In genomic region chr10:53087811-53088210, GRCm38 (mm10) we compare ENCODE assay signal across 10 mouse cellular contexts.
DNase-seq lines count a peak whose midpoint lies in the region; ATAC-seq and TF ChIP-seq lines count a peak whose summit lies in the region.
"Had no signal": no experiment of that assay in that cellular context is flagged by ENCODE, and none has a peak within 500 bp of the region (broad histone marks: within the 10 kb centered on the region; RNA-seq: fewer than 3 reads in every experiment).

No protein-coding gene starts in this region.

- H3K9ac ChIP-seq in heart, adult 2 months (ENCODE audit: low read depth, low read length), result no peak overlapping the region
- H3K9ac ChIP-seq in liver, embryonic 14.5 days (replicated peaks), result no peak overlapping the region
- H3K9ac ChIP-seq in liver, embryonic 11.5 days (ENCODE audit: low read depth, low read length), result no peak overlapping the region

- 61% methylated on average over 1 of the region's 1 CpGs for WGBS in heart, adult 2 months
- WGBS in liver, embryonic 14.5 days (ENCODE audit: insufficient replicate concordance), result 42% methylated on average over 1 of the region's 1 CpGs
- 82% methylated on average over 1 of the region's 1 CpGs for WGBS in liver, embryonic 11.5 days

- DNase-seq in heart, adult 2 months, result no peak
- no peak for DNase-seq in heart, adult 11 months
- DNase-seq in liver, embryonic 14.5 days (ENCODE audit: low read depth in 3 of 3, low spot score in 3 of 3), result no peak
- DNase-seq in liver, embryonic 11.5 days (ENCODE audit: low spot score), result no peak
- peak; percentile 46 for DNase-seq in brain, embryonic 14.5 days (ENCODE audit: low read depth)
- DNase-seq in retina, adult 2 months (ENCODE audit: low read depth, low spot score), result peak; percentile 9
- DNase-seq in urinary bladder, postnatal 4 days (ENCODE audit: low spot score in 2 of 2), result no peak
- DNase-seq in urinary bladder, postnatal 25 days (ENCODE audit: low spot score), result no peak
- DNase-seq: thymus, postnatal 36 days had no signal

- H3K27me3 ChIP-seq in heart, adult 2 months (ENCODE audit: control insufficient read depth, insufficient read depth, low read length), result no peaks in the 10 kb centered on the region
- H3K27me3 ChIP-seq in liver, embryonic 14.5 days (ENCODE audit: control insufficient read depth, insufficient read depth, low read length), result no peaks in the 10 kb centered on the region
- no peaks in the 10 kb centered on the region for H3K27me3 ChIP-seq in liver, embryonic 11.5 days (replicated peaks; ENCODE audit: control insufficient read depth, insufficient read depth, low read length)

- no peaks in the 10 kb centered on the region for H3K9me3 ChIP-seq in liver, embryonic 14.5 days (ENCODE audit: control insufficient read depth, low read length)
- H3K9me3 ChIP-seq in liver, embryonic 11.5 days (ENCODE audit: control insufficient read depth, low read length), result no peaks in the 10 kb centered on the region
- H3K9me3 ChIP-seq: forebrain, embryonic 10.5 days had no signal

- no peak overlapping the region; the same call in 1 of the 2 replicates for H3K27ac ChIP-seq in heart, adult 2 months
- H3K27ac ChIP-seq in liver, embryonic 14.5 days, result no peak overlapping the region
- no peak overlapping the region for H3K27ac ChIP-seq in liver, embryonic 11.5 days (ENCODE audit: low read depth, low read length)
- H3K27ac ChIP-seq: forebrain, embryonic 10.5 days had no signal

- H3K36me3 ChIP-seq in heart, adult 2 months (ENCODE audit: control insufficient read depth, insufficient read depth, low read length), result no peaks in the 10 kb centered on the region
- H3K36me3 ChIP-seq in liver, embryonic 14.5 days (replicated peaks; ENCODE audit: control insufficient read depth, insufficient read depth, low read depth), result no peaks in the 10 kb centered on the region
- no peaks in the 10 kb centered on the region for H3K36me3 ChIP-seq in liver, embryonic 11.5 days (ENCODE audit: control insufficient read depth, insufficient read depth, low read length)
- H3K36me3 ChIP-seq: forebrain, embryonic 10.5 days had no signal

- no peaks in the 10 kb centered on the region for H3K4me1 ChIP-seq in heart, adult 2 months (ENCODE audit: control insufficient read depth, insufficient read depth, low read length)
- H3K4me1 ChIP-seq in liver, embryonic 14.5 days (replicated peaks; ENCODE audit: control insufficient read depth in 2 of 2, insufficient read depth in 2 of 2, low read length in 1 of 2), result no peaks in the 10 kb centered on the region
- no peaks in the 10 kb centered on the region for H3K4me1 ChIP-seq in liver, embryonic 11.5 days (replicated peaks; ENCODE audit: control insufficient read depth, insufficient read depth, low read length)
- H3K4me1 ChIP-seq: forebrain, embryonic 10.5 days had no signal

- no peak for TF ChIP-seq POLR2A in heart, adult 2 months (IDR thresholded peaks at IDR 0.05; ENCODE audit: insufficient read depth, low read depth, low read length)
- TF ChIP-seq POLR2A in brain, embryonic 14.5 days (IDR thresholded peaks at IDR 0.05; ENCODE audit: borderline replicate concordance, extremely low read depth, insufficient read depth, insufficient read length, poor library complexity, severe bottlenecking), result no peak

- H3K4me2 ChIP-seq in liver, embryonic 14.5 days (ENCODE audit: low read depth), result no peak overlapping the region
- no peak overlapping the region for H3K4me2 ChIP-seq in liver, embryonic 11.5 days

- intact Hi-C loops in heart, adult 2 months (cut with DNase I), result loop anchor here (1.0 to 2.0 kb wide), 2 partner anchors 217 to 440 kb away; no protein-coding TSS in a partner anchor

- peak; percentile 80 for TF ChIP-seq CTCF in heart, adult 2 months (IDR thresholded peaks at IDR 0.05)
- 0 out of 2 replicates have a peak, but pooled peaks have one; percentile 19 for TF ChIP-seq CTCF in liver, embryonic 14.5 days (IDR thresholded peaks at IDR 0.05; ENCODE audit: low read depth)
- peak; percentile 16; the same call in 1 of the 2 replicates for TF ChIP-seq CTCF in brain, embryonic 14.5 days (IDR thresholded peaks at IDR 0.05; ENCODE audit: borderline replicate concordance, extremely low read depth, insufficient read depth, insufficient read length)

- no peak overlapping the region for H3K4me3 ChIP-seq in heart, adult 2 months
- no peak overlapping the region for H3K4me3 ChIP-seq in liver, embryonic 14.5 days (ENCODE audit: insufficient read depth in 1 of 2, low read depth in 2 of 2, low read length in 2 of 2)
- H3K4me3 ChIP-seq in liver, embryonic 11.5 days (ENCODE audit: low read depth, low read length), result no peak overlapping the region
- H3K4me3 ChIP-seq: forebrain, embryonic 10.5 days had no signal

- TF ChIP-seq EP300 in heart, adult 2 months (IDR thresholded peaks at IDR 0.05; ENCODE audit: insufficient read depth, low read depth, low read length), result no peak
- no peak for TF ChIP-seq EP300 in liver, embryonic 14.5 days (IDR thresholded peaks at IDR 0.05; ENCODE audit: low read depth)

- H3K79me2 ChIP-seq in heart, adult 2 months (replicated peaks; ENCODE audit: control insufficient read depth, insufficient read depth, low read length), result no peaks in the 10 kb centered on the region

- no peak for ATAC-seq in liver, embryonic 14.5 days (ENCODE audit: insufficient read depth)
- ATAC-seq in liver, embryonic 11.5 days (replicated peaks; ENCODE audit: low FRiP score), result no peak

Comparison
In these comparisons a context has a peak if more than half of its experiments do, and no peak if none do; other contexts are left out.
1. DNase-seq: peak in brain, embryonic 14.5 days (single experiment) and retina, adult 2 months (single experiment); none in heart, adult 2 months (0 of 2), heart, adult 11 months (single experiment), liver, embryonic 14.5 days (0 of 3), liver, embryonic 11.5 days (single experiment), urinary bladder, postnatal 4 days (0 of 2) and urinary bladder, postnatal 25 days (single experiment).
2. CTCF ChIP-seq: peak in every context shown above with its lines; median percentile 80 in heart, adult 2 months; 19 in liver, embryonic 14.5 days; 16 in brain, embryonic 14.5 days.